Mouse (Mus musculus): ENCODE measurements at regions not wholly inside any gene's neighbourhood (a gene's known extent, or its start where the extent isn't known, plus 50 kb on each side); places are given as distances from the start of the nearest gene placed in this dataset.

DNA sequence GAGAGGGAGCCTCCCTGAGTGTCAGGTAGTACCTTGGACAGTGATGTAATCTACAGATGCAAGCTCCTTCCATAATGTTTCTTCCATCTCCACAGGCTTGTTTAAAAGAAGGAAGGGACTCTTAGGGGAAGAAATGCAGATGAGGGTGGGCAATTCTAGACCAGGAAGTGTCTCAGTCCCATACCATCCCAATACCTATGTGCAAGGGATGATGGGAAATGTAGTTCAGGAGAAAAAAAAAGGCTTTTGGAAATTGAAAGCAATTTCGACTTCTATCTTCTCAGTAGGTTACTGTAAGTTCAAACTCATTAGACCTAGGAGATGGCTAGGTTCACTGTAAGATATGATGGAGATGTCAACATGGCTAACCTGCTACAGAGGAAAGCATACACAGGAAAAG, 68.3 kb downstream of the Cd83 start:
- no peak for DNase-seq (ENCODE audit: low spot score in 2 of 2)
- intact Hi-C loops (cut with DNase I), result no loop called here

DNA sequence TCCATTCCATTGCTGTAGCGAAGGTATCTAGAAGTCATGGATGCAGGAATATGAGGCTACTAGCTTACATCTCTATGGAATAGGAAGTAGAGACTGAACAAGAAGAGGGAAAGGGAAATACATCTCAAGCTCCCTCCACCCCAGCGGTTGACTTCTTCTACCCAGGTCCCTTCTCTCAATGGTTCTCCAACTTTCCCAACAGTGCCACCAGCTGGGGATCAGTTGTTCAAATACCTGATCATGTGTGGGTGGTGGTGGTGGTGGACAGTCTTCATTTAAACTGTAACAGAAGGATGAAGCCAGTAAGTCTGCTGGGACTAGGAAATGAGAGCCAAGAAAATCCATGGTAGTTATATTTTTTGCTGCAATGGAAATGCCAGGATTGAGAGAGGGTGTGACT, 70.4 kb downstream of the Cd83 start:
- no peak for DNase-seq (ENCODE audit: low spot score in 2 of 2)
- intact Hi-C loops (cut with DNase I), result no loop called here

DNA sequence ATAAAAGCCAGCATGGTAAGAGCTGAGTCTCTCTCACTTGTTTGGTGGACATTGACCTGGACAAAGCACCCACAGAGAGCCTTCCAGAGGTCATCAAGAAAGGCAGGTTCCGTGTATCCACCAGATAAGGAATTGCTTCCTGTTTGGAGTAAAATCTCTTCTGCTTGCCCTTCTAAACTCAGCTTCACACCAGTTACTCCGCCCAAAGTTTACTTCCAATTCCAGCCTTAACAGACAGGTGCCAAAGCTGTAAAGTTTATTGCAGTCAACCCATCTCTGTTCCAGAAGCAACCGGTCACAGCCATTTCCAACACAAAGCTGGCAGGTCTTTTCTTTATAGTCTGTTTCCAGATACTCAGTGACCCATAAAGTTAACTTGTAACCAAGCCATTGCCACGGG, 76.4 kb downstream of the Cd83 start:
- DNase-seq (ENCODE audit: low spot score in 2 of 2), result no peak
- intact Hi-C loops (cut with DNase I), result loop anchor here (5.0 to 10.0 kb wide), 4 partner anchors 211 to 1114 kb away; no protein-coding TSS in a partner anchor

DNA sequence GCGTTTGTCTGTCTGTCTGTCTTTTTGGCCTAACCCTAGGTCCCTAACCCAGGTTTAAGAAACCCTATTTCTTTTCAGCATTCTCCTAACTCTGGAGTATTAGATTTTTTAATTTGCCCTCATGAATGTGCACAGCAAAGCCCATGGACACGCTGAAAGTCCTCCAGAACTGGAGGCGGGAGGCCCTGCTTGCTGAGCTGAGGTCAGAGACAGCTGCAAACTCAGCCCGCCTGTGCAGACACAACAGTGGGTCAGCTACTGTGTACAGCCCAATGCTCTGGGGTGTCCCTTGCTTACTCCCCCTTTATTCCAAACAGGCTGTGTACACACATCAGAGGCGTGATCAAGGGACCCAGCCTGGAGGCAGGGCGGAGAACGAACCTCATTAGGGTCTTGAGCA, 76.8 kb downstream of the Cd83 start:
- intact Hi-C loops (cut with DNase I), result loop anchor here (5.0 to 10.0 kb wide), 4 partner anchors 211 to 1113 kb away; no protein-coding TSS in a partner anchor
- no peak for DNase-seq (ENCODE audit: low spot score in 2 of 2)

DNA sequence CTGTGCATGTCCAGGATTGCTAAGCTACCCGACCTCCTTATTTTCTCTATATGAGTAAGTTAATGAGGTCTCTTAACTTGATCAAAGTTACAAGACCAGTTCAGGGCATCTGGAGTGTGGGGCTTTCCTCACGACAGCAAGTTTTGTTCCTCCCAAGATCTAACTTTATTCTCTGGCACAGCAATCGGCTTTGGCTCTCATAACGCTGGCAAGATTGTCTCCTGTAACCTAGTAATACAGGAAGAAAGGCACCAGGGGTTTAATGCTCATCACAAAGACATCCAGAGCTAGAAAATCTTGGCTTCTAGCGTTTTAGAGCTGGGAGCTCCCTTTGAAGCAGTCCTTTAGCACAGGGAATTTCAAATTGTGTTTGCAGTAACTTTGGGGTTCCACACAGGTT, 77.5 kb downstream of the Cd83 start:
- intact Hi-C loops (cut with DNase I), result loop anchor here (5.0 to 10.0 kb wide), 4 partner anchors 210 to 1113 kb away; no protein-coding TSS in a partner anchor
- DNase-seq (ENCODE audit: low spot score in 2 of 2), result no peak

DNA sequence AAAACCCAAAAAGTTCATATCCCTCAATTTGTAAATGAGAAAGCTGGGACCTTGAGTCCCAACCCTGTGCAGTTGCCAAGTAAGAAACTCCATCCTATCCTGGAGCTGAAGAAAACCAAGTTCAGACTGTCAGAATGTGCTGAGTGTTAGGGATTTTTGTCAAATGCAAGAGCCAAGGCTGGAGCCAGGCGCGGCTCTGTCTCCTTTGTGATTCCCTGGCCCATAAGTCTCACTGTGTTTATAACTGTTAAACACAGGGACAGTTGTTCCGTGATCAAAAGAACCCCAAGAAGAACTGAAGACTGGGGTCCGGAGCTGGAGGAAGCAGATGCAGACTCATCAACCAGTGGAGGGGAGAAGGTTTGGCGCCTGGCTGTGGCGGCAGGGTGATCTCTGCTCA, 78.0 kb downstream of the Cd83 start:
- intact Hi-C loops (cut with DNase I), result loop anchor here (5.0 to 10.0 kb wide), 4 partner anchors 210 to 1112 kb away; no protein-coding TSS in a partner anchor
- no peak for DNase-seq (ENCODE audit: low spot score in 2 of 2)

DNA sequence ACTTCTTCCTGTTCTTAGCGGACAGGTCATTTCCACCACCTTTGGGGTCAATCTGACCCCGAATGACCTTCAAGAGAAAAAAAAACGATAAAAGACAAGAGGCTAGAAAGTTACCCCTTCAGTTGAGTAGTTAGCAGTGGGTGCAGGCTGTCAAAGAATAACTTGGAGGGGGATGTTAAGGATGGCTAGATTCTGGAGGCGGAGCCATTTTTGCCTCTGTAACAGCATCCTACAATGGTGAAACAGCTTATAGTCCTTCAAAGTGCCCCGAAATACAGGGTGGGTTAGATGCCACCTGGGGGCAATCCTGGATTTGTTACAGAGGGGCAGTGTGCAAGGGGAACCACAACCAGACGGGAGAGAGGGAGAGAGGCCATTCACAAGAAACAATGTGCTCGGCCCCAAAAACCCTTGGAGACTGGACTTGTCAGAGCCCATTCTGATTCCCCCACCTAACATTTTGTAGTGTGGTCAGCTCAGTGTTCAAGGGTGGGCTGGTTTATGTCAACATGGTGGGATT, 79.1 kb downstream of the Cd83 start:
- no peak for DNase-seq (ENCODE audit: low spot score in 2 of 2)
- intact Hi-C loops (cut with DNase I), result loop anchor here (5.0 to 10.0 kb wide), 4 partner anchors 209 to 1111 kb away; no protein-coding TSS in a partner anchor

DNA sequence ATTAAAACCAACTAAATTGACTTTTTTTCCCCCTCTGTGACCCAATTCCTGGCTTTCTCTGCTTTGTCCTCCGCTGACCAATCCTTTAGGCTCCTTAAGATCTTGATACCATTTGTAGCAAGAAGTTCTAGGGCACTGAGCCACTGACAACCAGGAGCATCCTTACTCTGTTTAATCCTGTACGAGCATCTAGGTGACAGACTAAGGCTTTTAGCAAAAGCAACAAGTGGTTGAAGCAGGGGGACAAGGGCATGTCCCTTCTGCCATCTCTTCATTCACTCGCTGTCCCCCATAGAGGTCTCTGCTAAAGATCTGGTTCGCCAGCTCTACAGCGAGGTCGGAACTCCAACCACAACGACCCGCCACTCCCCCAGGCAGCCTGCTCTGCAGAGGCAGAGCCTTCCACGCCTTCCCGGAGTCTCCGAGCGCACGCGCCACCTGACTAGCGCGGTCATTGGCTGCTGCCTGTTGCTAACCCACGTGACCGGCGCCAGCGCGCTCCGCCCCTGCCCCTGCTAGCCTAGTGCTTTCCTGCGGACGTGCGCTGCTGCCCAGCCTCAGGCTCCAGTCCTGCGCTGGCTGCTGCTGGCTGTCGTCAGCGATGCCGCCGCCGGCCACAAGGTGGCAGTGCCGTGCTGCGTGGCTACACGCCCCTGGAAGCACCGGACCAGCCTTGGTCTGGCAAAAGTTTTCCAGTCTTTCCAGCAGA, 79.7 kb downstream of the Cd83 start:
- DNase-seq (ENCODE audit: low spot score in 2 of 2), result peak; percentile 97 to 98
- intact Hi-C loops (cut with DNase I), result loop anchor here (5.0 to 10.0 kb wide), 4 partner anchors 208 to 1110 kb away; no protein-coding TSS in a partner anchor

DNA sequence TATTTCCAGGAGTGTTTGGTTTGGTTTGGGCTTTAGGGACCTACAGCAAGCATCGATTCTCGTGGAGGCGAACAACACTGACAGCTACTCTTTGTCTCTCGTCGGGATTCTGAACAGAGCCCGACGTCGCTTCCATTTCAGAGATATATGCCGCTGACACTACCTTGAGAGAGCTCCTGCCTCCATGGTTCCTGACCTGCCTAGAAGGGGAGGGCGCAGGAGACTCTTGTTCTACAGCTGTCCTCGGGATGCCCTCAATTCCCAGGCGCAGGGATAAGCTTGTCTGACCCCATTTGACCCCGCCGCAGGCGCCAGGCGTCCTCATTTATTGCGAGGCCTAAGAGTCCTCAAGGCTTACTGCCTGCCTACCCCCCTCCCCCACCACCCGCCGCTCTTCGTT, 80.5 kb downstream of the Cd83 start:
- intact Hi-C loops (cut with DNase I), result loop anchor here (5.0 to 10.0 kb wide), 3 partner anchors 372 to 1110 kb away; no protein-coding TSS in a partner anchor
- DNase-seq (ENCODE audit: low spot score in 2 of 2), result no peak

DNA sequence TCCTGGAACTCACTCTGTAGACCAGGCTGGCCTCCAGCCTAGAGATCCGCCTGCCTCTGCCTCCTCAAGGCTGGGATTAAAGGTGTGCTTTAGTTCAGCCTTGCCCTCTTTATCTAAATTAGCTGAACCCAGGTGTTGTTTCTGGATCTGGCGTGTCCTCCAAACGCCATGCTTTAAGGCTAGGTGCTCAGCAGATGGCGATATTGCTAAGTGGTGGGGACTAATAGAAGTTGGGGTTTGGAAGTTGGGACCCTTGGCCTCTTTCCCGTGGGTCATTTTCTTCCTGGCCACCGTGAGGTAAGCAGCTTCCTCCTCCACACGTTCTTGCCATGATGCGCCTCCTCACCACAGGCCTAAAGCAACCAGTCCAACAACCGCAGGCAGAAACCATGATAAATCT, 91.3 kb downstream of the Cd83 start:
- intact Hi-C loops (cut with DNase I), result loop anchor here (5.0 kb wide), 1 partner anchor 211 kb away; no protein-coding TSS in a partner anchor
- DNase-seq (ENCODE audit: low spot score in 2 of 2), result no peak

DNA sequence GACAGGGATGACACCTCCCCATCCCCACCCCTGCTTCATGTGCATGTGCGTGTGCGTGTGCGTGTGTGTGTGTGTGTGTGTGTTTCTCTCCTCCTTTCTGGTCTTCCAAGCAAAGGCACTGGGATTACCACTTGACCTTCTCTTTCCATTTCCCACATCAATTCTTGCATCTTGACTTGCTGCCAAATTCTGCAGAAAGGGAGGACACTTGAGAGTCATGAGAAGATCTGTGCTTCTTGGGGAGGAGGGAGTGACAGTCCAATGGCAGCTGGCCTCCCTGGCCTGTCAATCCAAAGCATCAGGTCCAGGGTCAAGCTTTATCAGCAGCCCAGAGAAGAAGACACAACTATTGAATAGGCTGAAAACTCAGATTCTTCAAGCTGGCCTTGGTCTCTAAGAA, 102.7 kb downstream of the Cd83 start:
- no peak for DNase-seq (ENCODE audit: low spot score in 2 of 2)
- intact Hi-C loops (cut with DNase I), result no loop called here

DNA sequence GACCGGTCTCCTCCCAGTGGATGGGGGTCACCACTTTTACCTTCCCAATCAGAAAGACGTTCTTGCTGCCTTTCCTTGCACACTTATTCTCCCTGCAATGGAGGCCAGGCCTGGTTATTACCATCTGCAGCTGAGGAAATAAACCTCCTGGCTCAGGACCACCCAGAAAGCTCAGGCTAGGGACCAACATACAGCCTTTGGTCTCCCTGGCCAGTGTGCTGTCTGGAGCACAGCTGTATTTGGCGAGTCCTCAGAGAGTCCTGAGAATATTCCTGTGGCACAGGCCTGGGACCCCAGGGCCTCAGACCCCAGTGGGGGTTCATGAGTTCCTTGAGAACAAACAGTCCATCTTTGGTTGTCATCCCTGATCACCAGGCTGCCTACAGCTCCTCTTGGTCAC, 107.4 kb downstream of the Cd83 start:
- intact Hi-C loops (cut with DNase I), result no loop called here
- DNase-seq (ENCODE audit: low spot score in 2 of 2), result no peak

DNA sequence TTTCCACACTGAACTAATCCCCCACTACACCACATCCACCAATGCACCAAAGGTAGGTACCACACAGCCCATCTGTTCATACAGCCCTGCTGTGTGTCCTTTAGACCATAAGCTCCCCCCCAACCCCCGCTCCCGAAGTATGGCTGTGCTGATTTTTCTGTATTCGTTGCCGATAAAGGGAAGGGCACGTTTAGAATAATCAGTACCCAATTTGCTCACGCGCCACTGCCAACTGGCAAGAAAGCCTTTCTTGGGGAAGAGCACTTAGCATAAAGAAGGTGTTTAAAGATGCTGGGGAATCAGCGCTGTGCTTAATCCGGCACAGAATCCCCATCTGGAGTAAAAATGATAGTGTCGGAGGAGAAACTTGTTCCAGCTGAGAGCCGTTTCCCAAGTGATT, 111.4 kb downstream of the Cd83 start:
- intact Hi-C loops (cut with DNase I), result no loop called here
- peak; percentile 12 to 15 for DNase-seq (ENCODE audit: low spot score in 2 of 2)

DNA sequence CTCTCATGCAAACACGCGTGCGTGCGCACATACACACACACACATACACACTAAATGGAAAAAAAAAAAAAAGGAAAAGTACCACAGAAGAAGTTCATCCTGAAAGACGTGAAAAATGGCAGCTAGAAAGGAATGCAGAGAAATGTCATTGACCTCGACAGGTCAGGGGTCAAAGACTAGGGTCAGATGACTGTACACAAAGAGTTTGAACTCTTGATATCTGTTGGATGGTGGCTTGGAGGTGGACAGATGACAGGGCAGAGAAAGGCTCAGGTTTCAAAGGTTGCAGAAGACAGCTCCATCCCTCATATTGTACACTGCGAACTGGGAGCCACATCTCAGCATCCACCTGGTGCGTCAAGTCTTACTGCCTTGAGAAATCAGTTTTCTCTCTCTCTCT, 112.5 kb downstream of the Cd83 start:
- intact Hi-C loops (cut with DNase I), result no loop called here
- no peak for DNase-seq (ENCODE audit: low spot score in 2 of 2)

DNA sequence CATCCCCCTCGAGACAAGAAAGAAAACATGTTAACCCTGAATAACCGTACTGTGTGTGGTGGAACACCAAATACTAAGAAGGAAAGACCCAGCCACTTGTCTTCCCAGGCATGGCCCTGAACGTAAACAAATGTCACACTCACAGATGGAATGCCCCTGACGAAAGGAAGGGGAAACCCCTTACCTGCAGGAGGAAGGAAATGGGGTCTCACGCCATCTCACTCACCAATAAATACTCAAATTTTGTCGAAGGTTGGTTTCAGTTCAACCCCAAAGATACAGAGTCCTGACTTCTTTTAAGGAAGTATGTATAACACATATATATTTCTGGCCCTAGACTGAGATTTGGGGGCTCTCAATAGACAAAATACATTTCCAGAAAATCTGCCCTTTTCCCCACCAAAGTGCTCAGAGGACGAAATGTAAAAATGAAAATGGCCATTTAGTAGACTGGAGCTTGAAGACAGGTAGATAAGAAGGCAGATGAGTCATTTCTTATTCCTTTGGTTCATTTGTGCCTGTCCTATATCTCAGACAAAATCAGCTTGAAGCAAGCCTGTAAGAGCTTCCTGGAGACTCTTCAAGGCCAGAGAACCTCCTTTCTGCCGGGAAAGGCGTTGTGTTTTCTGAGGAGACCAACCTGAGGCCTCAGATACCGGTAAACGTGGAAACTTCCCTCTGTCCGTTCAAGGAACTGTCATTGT, 114.1 kb downstream of the Cd83 start:
- no peak for DNase-seq (ENCODE audit: low spot score in 2 of 2)
- intact Hi-C loops (cut with DNase I), result no loop called here

DNA sequence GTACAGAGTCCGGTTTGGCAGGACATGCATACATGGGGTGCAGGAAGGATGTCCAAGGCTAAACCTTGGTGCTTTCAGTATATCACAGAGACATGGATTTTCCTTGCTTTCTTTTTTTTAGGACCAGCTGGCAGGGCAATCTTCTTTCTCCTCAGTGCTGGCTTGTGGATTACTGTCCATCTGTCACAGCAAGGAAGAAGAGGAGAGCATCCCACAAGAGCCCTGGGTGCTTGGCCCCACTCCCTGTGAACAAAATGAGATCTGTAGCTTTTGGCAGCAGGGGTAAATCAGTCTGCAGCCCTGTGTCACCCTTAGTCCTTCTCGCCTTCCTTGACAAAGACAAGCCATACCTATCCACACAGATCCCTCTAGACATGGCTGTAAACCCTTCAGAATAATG, 115.5 kb downstream of the Cd83 start:
- intact Hi-C loops (cut with DNase I), result no loop called here
- no peak for DNase-seq (ENCODE audit: low spot score in 2 of 2)

DNA sequence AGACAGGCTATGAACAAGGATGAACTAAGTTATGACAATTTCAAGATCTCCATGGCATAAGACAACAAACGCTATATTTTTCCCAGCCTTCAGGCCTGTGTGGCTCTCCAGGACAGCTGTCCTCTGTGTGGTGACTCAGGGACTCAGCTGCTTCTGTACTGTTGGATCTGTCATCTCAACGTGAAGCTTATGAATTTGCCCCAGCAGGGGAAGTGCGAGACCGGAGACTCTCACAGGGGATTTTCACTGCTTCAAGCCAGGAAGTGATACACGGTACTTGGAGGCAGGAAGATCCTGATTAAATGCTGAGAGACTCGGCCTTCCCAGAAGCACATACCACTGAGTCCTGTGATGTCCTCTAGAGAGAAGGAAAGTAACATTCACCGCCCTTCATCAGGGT, 116.2 kb downstream of the Cd83 start:
- no peak for DNase-seq (ENCODE audit: low spot score in 2 of 2)
- intact Hi-C loops (cut with DNase I), result no loop called here

DNA sequence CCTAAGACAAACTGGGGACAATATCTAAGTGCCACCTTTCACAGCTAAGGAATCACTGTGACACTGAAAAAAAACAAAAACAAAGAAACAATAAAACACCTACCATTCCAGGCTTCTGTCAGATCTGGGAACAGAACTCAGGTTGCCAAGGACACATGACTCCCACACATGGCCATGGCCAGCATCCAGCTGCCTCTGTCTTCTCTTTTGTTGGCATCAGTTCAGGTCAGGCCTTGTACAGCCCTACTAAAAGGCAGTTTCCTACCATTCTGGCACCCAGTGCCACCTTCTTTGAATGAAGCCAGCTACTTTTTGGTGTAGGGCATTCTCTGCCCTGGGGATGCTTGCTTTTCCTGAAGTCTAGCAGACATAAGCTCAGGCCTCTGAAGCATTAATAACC, 118.8 kb downstream of the Cd83 start:
- intact Hi-C loops (cut with DNase I), result no loop called here
- no peak for DNase-seq (ENCODE audit: low spot score in 2 of 2)

DNA sequence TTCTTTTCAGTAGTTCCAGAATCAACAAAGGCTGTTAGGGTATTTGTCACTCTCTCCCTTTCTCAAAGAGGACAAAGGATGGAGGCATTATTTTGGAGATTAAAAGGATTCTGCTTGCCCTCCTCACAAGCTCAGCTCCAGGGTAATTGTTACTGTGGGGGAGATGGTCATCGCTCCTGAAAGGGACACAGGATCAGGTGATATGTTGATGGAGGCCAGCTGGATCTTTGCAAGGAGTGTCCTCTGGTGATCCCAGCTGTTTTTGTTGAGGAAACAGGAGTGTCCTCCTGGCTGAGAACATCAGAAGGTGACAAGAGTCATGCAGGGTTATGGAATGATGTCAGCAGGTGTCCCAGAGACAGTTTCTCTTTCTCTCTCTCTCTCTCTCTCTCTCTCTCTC, 119.7 kb downstream of the Cd83 start:
- DNase-seq (ENCODE audit: low spot score in 2 of 2), result no peak
- intact Hi-C loops (cut with DNase I), result no loop called here

DNA sequence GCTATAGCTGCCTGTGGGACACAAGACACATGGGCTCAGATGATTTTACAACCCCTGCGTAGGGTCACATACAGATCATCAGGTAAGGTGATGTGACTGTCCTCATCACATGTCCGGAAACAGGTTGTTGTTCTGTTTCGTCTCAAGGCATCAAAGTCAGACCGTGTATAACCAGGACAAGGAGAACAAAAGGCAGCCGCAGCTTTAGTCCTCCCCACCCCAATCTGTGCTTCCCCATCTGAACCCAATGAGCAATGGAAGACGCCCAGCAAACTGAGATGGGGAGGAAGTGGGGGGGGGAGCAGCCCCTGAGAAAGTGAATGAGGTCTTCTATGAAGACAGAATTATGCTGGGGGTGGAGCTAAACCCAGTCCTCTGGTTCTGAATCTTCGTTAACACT, 121.7 kb downstream of the Cd83 start:
- no peak for DNase-seq (ENCODE audit: low spot score in 2 of 2)
- intact Hi-C loops (cut with DNase I), result no loop called here

DNA sequence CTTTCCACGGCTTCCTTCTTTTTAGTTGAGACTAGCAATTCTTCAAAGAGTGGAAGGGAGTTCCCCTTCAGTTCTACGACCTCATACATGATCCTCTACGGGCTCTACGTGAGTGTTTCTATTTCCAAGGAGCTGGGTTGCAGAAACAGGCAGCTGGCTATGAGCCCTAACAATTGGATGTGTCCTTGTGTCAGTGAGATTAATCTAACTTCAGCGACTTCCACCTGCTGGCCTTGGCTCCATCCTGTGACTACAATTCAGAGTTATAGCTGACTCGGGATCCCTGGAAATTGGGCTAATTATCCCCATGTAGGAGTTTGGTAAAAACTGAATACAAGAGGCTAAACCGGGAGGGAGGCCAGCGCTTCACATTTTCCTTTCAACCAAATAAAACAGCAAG, 122.8 kb downstream of the Cd83 start:
- intact Hi-C loops (cut with DNase I), result no loop called here
- DNase-seq (ENCODE audit: low spot score in 2 of 2), result no peak
